Mouse (Mus musculus) lung, postnatal 0 days (tissue): Measurements from ENCODE around the gene Cep152. TPM values are rescaled to one million over a fixed set of nuclear protein-coding genes. Genes with fewer than 3 reads are reported as not detected.

Source experiments
- ATAC-seq: fragments of 200-750 bp; cut with Nextera tagmentation; 2 replicates; pipeline ENCODE4 v1.8.0; 2017; ENCODE audit warnings: moderate library complexity
- DNase-seq: peaks from one replicate; pipeline ENCODE4 v3.0.0-alpha.2; 2016; ENCODE audit warnings: low spot score
- H3K27ac ChIP-seq: fragments of 300-500 bp; sonication (generic); 2 replicates; pipeline ENCODE4 v1.5.1; 2014; ENCODE audit warnings: antibody characterized with exemption, mild to moderate bottlenecking, low read length, mixed read lengths
- H3K27me3 ChIP-seq: fragments of 300-500 bp; sonication (generic); replicated peaks from 2 replicates; pipeline ENCODE4 v1.6.1; 2014; ENCODE audit warnings: low read length, mixed read lengths; ENCODE audit not compliant: insufficient read depth
- H3K36me3 ChIP-seq: fragments of 300-500 bp; sonication (generic); 2 replicates; pipeline ENCODE4 v1.6.1; 2014; ENCODE audit warnings: low read length, mixed read lengths; ENCODE audit not compliant: insufficient read depth
- H3K4me1 ChIP-seq: fragments of 300-500 bp; sonication (generic); 2 replicates; pipeline ENCODE4 v1.6.1; 2014; ENCODE audit warnings: antibody characterized with exemption, low read depth, low read length, mixed read lengths; ENCODE audit not compliant: insufficient read depth
- H3K4me2 ChIP-seq: fragments of 300-500 bp; sonication (generic); replicated peaks from 2 replicates; pipeline ENCODE4 v1.6.1; 2014; ENCODE audit warnings: low read depth, mild to moderate bottlenecking, low read length, moderate library complexity, mixed read lengths
- H3K4me3 ChIP-seq: fragments of 300-500 bp; sonication (generic); 2 replicates; pipeline ENCODE4 v1.5.1; 2014; ENCODE audit warnings: low read depth, low read length
- H3K9ac ChIP-seq: fragments of 300-500 bp; sonication (generic); replicated peaks from 2 replicates; pipeline ENCODE4 v1.6.1; 2014; ENCODE audit warnings: low read depth, mild to moderate bottlenecking
- H3K9me3 ChIP-seq: fragments of 300-500 bp; sonication (generic); 2 replicates; pipeline ENCODE4 v1.6.1; 2016; ENCODE audit warnings: low read length, mixed read lengths
- CTCF ChIP-seq: IDR thresholded peaks from 2 replicates; pipeline ENCODE4 v1.5.1; 2016; ENCODE audit warnings: antibody characterized with exemption, mild to moderate bottlenecking
- EP300 ChIP-seq: IDR thresholded peaks from 2 replicates; pipeline ENCODE4 v1.6.1; 2016; ENCODE audit warnings: antibody characterized with exemption, mild to moderate bottlenecking, control low read depth
- WGBS: fragments of 180-500 bp; shearing (Covaris S2); extraction: QIAGEN DNeasy Blood & Tissue Kit; methylation state at CpG from one replicate; pipeline ENCODE4 v1.1.7; 2014; 5-methylcytosine and 5-hydroxymethylcytosine counted together
- polyA plus RNA-seq: library from polyadenylated mRNA; unstranded; fragments of >200 nt; fragmentation: Nextera tagmentation; extraction: Ambion mirVana; gene quantifications from 2 replicates; pipeline ENCODE4 v1.2.1, GENCODE M21; 2015

The Cep152 gene
- 1.3 and 1.8 TPM in 2 replicates for polyA plus RNA-seq

- Histone ChIP-seq H3K9me3 (no peaks in the 10 kb centered on the region), H3K27ac (no peak within 1 kb of the TSS), H3K4me3 (peak within 1 kb of the TSS; percentile 74), H3K4me1 (peaks cover 4% of the 10 kb centered on the region; the same call in 1 of the 2 replicates), H3K27me3 (no peaks in the 10 kb centered on the region), H3K9ac (peak within 1 kb of the TSS; percentile 66), H3K36me3 (no peaks in the 10 kb centered on the region), H3K4me2 (peak within 1 kb of the TSS; percentile 81)
- ATAC-seq (peak; percentile 99), DNase-seq (peak; percentile 99)
- TF ChIP-seq EP300 (no peak), CTCF (peak; percentile 70)
- under 1% methylated on average over 50 of the region's 50 CpGs for WGBS
Measured at GRCm38 (mm10) chr2:125624837-125625351, at the start of gene Cep152. Gene Cep152, minus strand, starts transcription at chr2:125625113.

- H3K4me1 ChIP-seq, result no peaks in the 10 kb centered on the region
- no peaks in the 10 kb centered on the region for H3K36me3 ChIP-seq
- no peak for TF ChIP-seq CTCF
- TF ChIP-seq EP300, result no peak
- peak; percentile 94 for ATAC-seq
- DNase-seq, result peak; percentile 86
- H3K27ac ChIP-seq, result peak within 1 kb of the TSS; percentile 55; the same call in 1 of the 2 replicates
- WGBS, result 2% methylated on average over 60 of the region's 79 CpGs
- peak within 1 kb of the TSS; percentile 80 for H3K4me2 ChIP-seq
- H3K9ac ChIP-seq, result peak within 1 kb of the TSS; percentile 65
- peak within 1 kb of the TSS; percentile 83 for H3K4me3 ChIP-seq
- H3K9me3 ChIP-seq, result no peaks in the 10 kb centered on the region
- H3K27me3 ChIP-seq, result no peaks in the 10 kb centered on the region
Measured at GRCm38 (mm10) chr2:125672957-125673631, 48.2 kb upstream of the Cep152 start, which contains the start of gene Eid1. Gene Eid1, plus strand, starts transcription at chr2:125673095.

DNA sequence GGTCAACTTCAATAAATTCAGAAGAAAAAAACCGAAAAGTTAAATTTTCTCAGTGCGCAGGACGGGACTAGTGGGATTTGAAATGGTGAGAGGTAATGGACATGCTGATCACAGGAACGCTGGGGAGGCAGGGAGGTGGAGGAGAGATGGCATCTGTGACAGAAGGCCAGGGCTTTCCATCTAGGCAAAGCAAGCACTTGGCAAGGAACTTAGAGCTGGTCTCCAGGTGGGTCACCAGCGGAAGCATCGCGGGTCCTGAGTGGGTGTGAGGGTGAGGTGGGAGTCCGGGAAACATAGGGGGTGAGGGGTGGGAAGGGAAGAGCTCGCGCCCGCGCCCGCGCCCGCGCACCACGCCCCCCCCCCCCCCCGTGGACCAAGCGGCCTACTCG lies 47.6 kb upstream of the Cep152 start:
- Histone ChIP-seq H3K4me3 (peak overlapping the region; percentile 83), H3K36me3 (no peaks in the 10 kb centered on the region), H3K27me3 (no peaks in the 10 kb centered on the region), H3K4me2 (peak overlapping the region; percentile 80), H3K4me1 (no peaks in the 10 kb centered on the region), H3K9me3 (no peaks in the 10 kb centered on the region), H3K9ac (no peak overlapping the region), H3K27ac (no peak overlapping the region)
- no peak for ATAC-seq
- TF ChIP-seq CTCF (no peak), EP300 (no peak)
- no peak for DNase-seq
- WGBS, result 28% methylated on average over 7 of the region's 20 CpGs

DNA sequence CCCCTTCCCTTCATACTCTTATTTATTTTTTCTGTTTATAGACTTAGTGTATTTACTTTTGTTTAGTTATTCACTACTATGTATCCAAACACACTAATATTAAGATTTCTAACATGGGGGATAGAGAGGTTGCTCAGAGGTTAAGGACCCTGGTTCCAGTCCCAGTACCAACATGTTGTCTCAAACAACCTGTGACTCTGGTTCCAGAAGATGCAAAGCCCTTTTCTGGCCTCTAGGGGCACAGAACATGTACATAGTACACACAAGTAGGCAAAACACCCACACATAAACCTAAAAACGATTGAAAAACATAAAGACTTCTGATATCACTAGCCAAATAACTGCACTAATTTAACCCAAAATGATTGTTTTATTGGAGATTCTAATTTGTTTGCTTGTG lies 45.9 kb upstream of the Cep152 start:
- H3K9me3 ChIP-seq, result no peaks in the 10 kb centered on the region
- H3K9ac ChIP-seq, result no peak overlapping the region
- TF ChIP-seq CTCF (peak; percentile 55), EP300 (no peak)
- no peaks in the 10 kb centered on the region for H3K36me3 ChIP-seq
- 45% methylated on average over 1 of the region's 1 CpGs for WGBS
- DNase-seq, result no peak
- H3K27me3 ChIP-seq, result no peaks in the 10 kb centered on the region
- H3K4me2 ChIP-seq, result no peak overlapping the region
- H3K4me3 ChIP-seq, result no peak overlapping the region
- no peak overlapping the region for H3K27ac ChIP-seq
- ATAC-seq, result no peak
- H3K4me1 ChIP-seq, result no peaks in the 10 kb centered on the region

- no peak overlapping the region for H3K4me2 ChIP-seq
- 84% methylated on average over 7 of the region's 7 CpGs for WGBS
Measured at GRCm38 (mm10) chr2:125667721-125668120, 42.8 kb upstream of the Cep152 start.

GRCm38 (mm10) chr2:125667184-125667583 lies 42.3 kb upstream of the Cep152 start:
- TF ChIP-seq EP300, result no peak
- TF ChIP-seq CTCF, result peak; percentile 42
- H3K9ac ChIP-seq, result no peak overlapping the region
- no peaks in the 10 kb centered on the region for H3K4me1 ChIP-seq
- peak; percentile 73; the same call in 1 of the 2 replicates for ATAC-seq
- H3K27ac ChIP-seq, result no peak overlapping the region
- H3K4me3 ChIP-seq, result no peak overlapping the region
- no peak overlapping the region for H3K4me2 ChIP-seq
- H3K9me3 ChIP-seq, result no peaks in the 10 kb centered on the region
- H3K36me3 ChIP-seq, result no peaks in the 10 kb centered on the region
- WGBS, result 36% methylated on average over 5 of the region's 5 CpGs
- peak; percentile 70 for DNase-seq
- H3K27me3 ChIP-seq, result no peaks in the 10 kb centered on the region

More at GRCm38 (mm10) chr2:125667721-125668120, 42.8 kb upstream of the Cep152 start:
- Histone ChIP-seq H3K4me3 (no peak overlapping the region), H3K9ac (no peak overlapping the region), H3K4me1 (no peaks in the 10 kb centered on the region), H3K36me3 (no peaks in the 10 kb centered on the region), H3K27ac (no peak overlapping the region), H3K27me3 (no peaks in the 10 kb centered on the region), H3K9me3 (no peaks in the 10 kb centered on the region)
- ATAC-seq (no peak), DNase-seq (no peak)
- TF ChIP-seq EP300, result no peak
- TF ChIP-seq CTCF, result no peak
